Mouse (Mus musculus) megakaryocyte, embryonic 14.5 days (primary cell): ENCODE data around the gene Hoxa2. TPM values are rescaled to one million over a fixed set of nuclear protein-coding genes. Genes with fewer than 3 reads are reported as not detected.

Experiments
- H3K27me3 ChIP-seq: replicated peaks from 2 replicates; pipeline ENCODE3; 2012; ENCODE audit warnings: inconsistent platforms
- H3K36me3 ChIP-seq: replicated peaks from 2 replicates; pipeline ENCODE3; 2012; ENCODE audit warnings: low read length, inconsistent platforms, mixed read lengths
- H3K4me1 ChIP-seq: 2 replicates; pipeline ENCODE4 v1.6.1; 2012; ENCODE audit warnings: inconsistent platforms
- H3K4me3 ChIP-seq: replicated peaks from 2 replicates; pipeline ENCODE3; 2012; ENCODE audit warnings: moderate library complexity, mild to moderate bottlenecking, inconsistent platforms
- H3K9me3 ChIP-seq: 2 replicates; pipeline ENCODE4 v1.6.1; 2012; ENCODE audit warnings: inconsistent platforms
- FLI1 ChIP-seq: IDR thresholded peaks from 2 replicates; pipeline ENCODE4 v1.6.1; 2012; ENCODE audit warnings: low read length, inconsistent platforms, mixed read lengths
- GATA1 ChIP-seq: IDR thresholded peaks from 3 replicates; pipeline ENCODE4 v1.6.1; 2012; ENCODE audit warnings: mixed read lengths, low read length, inconsistent platforms, borderline replicate concordance
- polyA plus RNA-seq: library from polyadenylated mRNA; stranded (reverse); fragments of >175 nt; gene quantifications from 2 replicates; pipeline ENCODE4 v1.2.3, GENCODE M21; 2012; ENCODE audit warnings: low replicate concordance; ENCODE audit not compliant: insufficient read depth

The Hoxa2 gene
- polyA plus RNA-seq, 1 experiment = not detected

- Histone ChIP-seq H3K4me3 (no peak overlapping the region), H3K36me3 (no peaks in the 10 kb centered on the region), H3K4me1 (no peaks in the 10 kb centered on the region), H3K27me3 (peaks cover 44% of the 10 kb centered on the region), H3K9me3 (peaks cover 3% of the 10 kb centered on the region; the same call in 1 of the 2 replicates)
- TF ChIP-seq GATA1 (no peak), FLI1 (no peak)
Measured at GRCm38 (mm10) chr6:52118903-52119635, 45.6 kb downstream of the Hoxa2 start.

- TF ChIP-seq FLI1 (no peak), GATA1 (no peak)
- Histone ChIP-seq H3K36me3 (no peaks in the 10 kb centered on the region), H3K4me3 (no peak overlapping the region), H3K4me1 (no peaks in the 10 kb centered on the region), H3K27me3 (peaks cover 44% of the 10 kb centered on the region), H3K9me3 (no peaks in the 10 kb centered on the region)
Measured at GRCm38 (mm10) chr6:52115899-52116298, 48.7 kb downstream of the Hoxa2 start.

Other genes starting within 250 kb of the Hoxa2 start
- 4.2 and 23.0 TPM in 2 replicates for gene Skap2, start 152.3 kb downstream of the Hoxa2 start, polyA plus RNA-seq
- 0.09 TPM in 1 of 2 replicates, not detected in the other for gene Hoxa1, start 6.5 kb downstream of the Hoxa2 start, polyA plus RNA-seq
- not detected in 2 replicates for gene 5730596B20Rik, start 12.7 kb upstream of the Hoxa2 start, polyA plus RNA-seq
- 0.44 TPM in 1 of 2 replicates, not detected in the other for gene Hoxa4, start 26.9 kb upstream of the Hoxa2 start, polyA plus RNA-seq
- 0.46 TPM in 1 of 2 replicates, not detected in the other for gene Hoxa5, start 39.8 kb upstream of the Hoxa2 start, polyA plus RNA-seq
- gene Hoxa6, start 43.9 kb upstream of the Hoxa2 start, polyA plus RNA-seq = not detected in 2 replicates
- gene Hoxa3, start 48.5 kb upstream of the Hoxa2 start, polyA plus RNA-seq = 0.21 TPM in 1 of 2 replicates, not detected in the other
- not detected in 2 replicates for gene Gm28308, start 48.5 kb upstream of the Hoxa2 start, polyA plus RNA-seq
- gene Hoxa7, start 57.0 kb upstream of the Hoxa2 start, polyA plus RNA-seq = 2.8 and 3.2 TPM in 2 replicates
- gene Hoxa9, start 66.3 kb upstream of the Hoxa2 start, polyA plus RNA-seq = 3.8 TPM in 1 of 2 replicates, not detected in the other
- 0.10 TPM in 1 of 2 replicates, not detected in the other for gene Hoxa10, start 76.0 kb upstream of the Hoxa2 start, polyA plus RNA-seq
- gene Hoxa11, start 81.0 kb upstream of the Hoxa2 start, polyA plus RNA-seq = not detected in 2 replicates
- not detected in 2 replicates for gene Hoxa13, start 96.0 kb upstream of the Hoxa2 start, polyA plus RNA-seq
- not detected in 2 replicates for gene Evx1, start 148.7 kb upstream of the Hoxa2 start, polyA plus RNA-seq